Mouse (Mus musculus) layer of hippocampus, adult 2 months (tissue): Measurements from ENCODE around the gene Fancc. TPM values are rescaled to one million over a fixed set of nuclear protein-coding genes. Genes with fewer than 3 reads are reported as not detected.

ENCODE experiments used
- DNase-seq, 2 experiments: peaks; one replicate each; pipeline ENCODE4 v3.0.0; 2022; ENCODE audit warnings: low spot score in 2 of 2
- H3K27ac ChIP-seq: fragments of 200-600 bp; 2 replicates; pipeline ENCODE4 v1.8.1; 2022
- H3K4me3 ChIP-seq: fragments of 200-600 bp; 2 replicates; pipeline ENCODE4 v1.8.1; 2022; ENCODE audit warnings: mild to moderate bottlenecking
- CTCF ChIP-seq: fragments of 200-600 bp; conservative IDR thresholded peaks from 2 replicates; pipeline ENCODE4 v1.8.1; 2022; ENCODE audit warnings: antibody characterized with exemption, mild to moderate bottlenecking, moderate library complexity
- microRNA-seq, 2 experiments: library from miRNA; unstranded; fragments of <30 nt; microRNA quantifications; one replicate each; pipeline ENCODE4 v1.2.0; 2021
- total RNA-seq, 2 experiments: library from RNA; stranded (reverse); gene quantifications; 2 replicates each; pipeline ENCODE4 v1.2.3; 2021

The Fancc gene
- total RNA-seq, 2 experiments from 2014 or later = 6.5 to 9.5 TPM

DNA sequence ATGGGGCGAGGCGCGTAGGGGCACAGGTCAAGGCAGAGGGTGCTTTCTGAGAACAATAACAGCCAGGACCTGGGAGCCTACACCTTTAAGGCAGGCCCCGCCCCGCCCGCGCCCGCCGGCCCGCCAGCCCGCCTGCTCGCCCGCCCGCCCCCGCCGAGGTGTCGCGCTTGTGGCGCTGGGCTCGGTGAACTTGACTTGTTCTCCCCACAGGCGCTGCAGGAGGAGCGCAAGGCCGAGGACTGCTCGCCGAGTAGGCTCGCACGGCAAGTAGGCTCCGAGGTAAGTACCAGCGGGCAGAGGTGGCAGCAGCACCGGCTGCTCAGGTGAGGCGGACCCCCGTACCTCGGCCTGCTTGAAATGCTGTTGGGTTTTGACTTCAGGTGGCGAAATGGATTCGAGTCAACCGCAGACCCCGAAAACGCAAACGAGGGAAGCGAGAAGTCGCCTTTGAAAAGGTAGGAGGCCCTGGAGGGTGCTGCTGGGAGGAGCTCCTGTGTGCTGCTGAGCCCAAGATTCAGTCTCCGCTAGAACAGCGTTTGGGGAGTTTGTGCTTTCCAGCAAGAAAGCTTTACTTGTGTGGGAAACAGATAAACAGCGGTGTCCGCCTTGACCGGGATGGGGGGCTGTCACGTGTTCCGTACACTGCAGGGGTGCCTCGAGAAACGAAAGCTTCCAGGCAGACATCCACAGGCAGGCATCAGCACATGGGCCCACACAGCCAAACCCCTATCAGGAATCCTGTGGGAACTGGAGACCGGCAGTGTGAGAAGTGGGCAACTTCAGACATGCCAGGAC lies 257.0 kb downstream of the Fancc start:
- DNase-seq = peak; percentile 57 to 72
- peak overlapping the region; percentile 77 for H3K4me3 ChIP-seq
- no peak for TF ChIP-seq CTCF
- H3K27ac ChIP-seq = peak overlapping the region; percentile 96

DNA sequence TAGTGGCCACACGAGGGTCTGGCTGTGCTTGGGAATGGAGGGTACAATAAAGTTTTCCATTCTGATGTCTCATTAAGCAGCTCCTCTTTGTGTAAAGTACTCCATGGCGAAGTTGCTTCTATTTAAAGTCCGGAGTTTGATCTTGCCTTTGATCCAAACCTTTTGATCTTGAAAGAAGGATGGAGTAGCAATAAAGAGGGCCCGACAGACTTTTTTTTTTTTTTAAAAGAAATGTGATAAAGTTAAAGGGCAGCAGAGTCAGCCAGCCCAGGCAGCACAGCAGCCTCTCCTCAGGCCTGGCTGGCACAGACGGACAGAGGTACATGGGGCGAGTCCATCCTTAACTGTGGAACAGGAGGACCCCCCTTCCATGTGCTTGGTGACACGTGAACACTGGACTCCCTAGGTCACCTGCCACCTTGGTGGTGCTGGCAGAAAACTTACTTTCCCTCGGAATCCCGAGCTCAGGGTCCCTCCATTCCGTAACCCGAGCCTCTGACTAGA lies 257.7 kb downstream of the Fancc start:
- H3K27ac ChIP-seq = peak overlapping the region; percentile 96
- DNase-seq = no peak

DNA sequence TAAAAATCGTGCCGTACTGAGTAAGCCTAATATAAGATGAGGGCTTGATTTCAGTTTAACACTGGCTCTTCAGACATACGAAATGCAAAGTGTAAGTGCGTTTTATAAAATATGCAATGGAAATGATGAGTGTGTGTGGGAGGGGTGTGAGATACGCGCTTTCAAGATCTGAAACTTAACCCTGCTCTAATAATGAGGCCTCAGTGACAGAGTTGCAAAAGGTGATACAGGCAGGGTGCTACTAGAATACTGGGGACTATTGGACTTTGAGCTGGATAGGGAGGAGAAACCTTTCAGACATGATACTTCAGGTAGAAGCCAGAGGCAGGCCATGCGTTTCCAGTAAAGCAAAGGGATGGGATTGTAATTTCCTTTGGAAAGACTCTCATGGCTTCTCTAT lies 259.0 kb downstream of the Fancc start:
- H3K4me3 ChIP-seq = no peak overlapping the region
- DNase-seq = no peak
- H3K27ac ChIP-seq = no peak overlapping the region
- no peak for TF ChIP-seq CTCF

More for the DNA sequence above, 257.7 kb downstream of the Fancc start:
- TF ChIP-seq CTCF = no peak
- H3K4me3 ChIP-seq = peak overlapping the region; percentile 77

DNA sequence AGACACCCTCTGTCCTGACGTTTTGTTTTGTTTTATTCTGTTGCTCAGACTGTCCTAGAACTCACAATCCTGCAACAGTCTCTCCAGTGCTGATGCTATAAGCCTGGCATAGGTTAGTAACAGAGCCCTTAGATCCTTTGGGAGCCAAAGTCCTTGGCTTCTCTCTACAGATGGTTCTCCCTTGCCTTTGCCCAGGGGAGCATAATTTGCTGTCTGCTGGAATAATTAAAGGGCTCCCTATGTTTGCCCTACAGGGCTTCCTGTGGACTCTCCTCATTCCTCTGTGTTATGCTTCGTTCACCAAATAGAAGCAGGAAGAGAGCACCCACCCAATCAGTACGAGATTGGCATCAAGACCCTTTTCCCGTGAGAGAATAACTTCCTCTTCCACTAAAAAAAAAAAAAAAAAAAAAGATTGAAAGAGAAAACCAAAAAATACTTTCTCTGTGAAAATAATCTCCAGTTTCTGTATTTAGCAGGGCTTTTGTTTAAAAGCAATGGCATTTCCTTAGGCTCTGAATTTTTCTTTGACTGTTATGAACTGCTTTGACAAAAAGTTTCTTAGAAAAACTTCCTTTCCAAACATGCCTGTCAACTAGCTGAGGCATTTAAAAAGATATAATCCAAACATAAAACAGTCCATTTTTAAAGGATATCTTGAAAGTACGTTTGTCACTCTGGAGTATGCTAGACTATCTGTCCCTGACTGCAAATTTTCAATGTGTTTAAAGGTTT lies 260.8 kb downstream of the Fancc start:
- DNase-seq = no peak
- H3K4me3 ChIP-seq = no peak overlapping the region
- H3K27ac ChIP-seq = peak overlapping the region; percentile 28; the same call in 1 of the 2 replicates
- no peak for TF ChIP-seq CTCF

DNA sequence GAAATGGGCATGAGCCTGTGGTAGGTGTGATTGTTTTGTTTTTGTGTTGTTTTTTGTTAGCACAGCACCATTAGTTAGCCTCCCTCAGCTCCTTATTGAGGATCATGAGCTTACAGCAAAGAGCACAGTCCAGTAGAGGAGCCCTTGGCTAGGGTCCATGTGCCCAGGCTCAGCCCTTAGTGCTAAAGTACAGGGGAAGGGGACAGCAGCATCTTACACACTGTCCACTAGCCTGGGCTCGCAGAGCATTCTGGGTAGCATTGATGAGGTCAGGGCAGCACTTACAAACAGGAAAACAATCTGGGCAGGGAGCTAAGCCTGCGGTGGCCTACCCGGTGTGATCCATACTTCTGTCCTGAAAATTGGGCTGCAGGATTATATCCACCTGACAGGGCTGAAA lies 261.5 kb downstream of the Fancc start:
- TF ChIP-seq CTCF = no peak
- no peak overlapping the region for H3K27ac ChIP-seq
- no peak for DNase-seq
- no peak overlapping the region for H3K4me3 ChIP-seq

Small RNAs within 50 kb of the gene (microRNA-seq; reads per million reads assigned to microRNA genes)
- gene Mir23b (23,314 to 26,884 reads per million in 2 experiments), gene Mir24-1 (0 reads per million in 2 experiments), gene Mir27b (1,207 to 3,496 reads per million in 2 experiments), gene Mir3074-1 (0 reads per million in 2 experiments)

Other genes with a start within 250 kb of the Fancc start
- gene Ptch1, start 76.3 kb upstream of the Fancc start, total RNA-seq = 10 to 100 TPM; 43.9 to 45.4 TPM